Comparison of ENCODE assay signal across 8 mouse cellular contexts in genomic region chr9:107950460-107951355, GRCm38 (mm10). TPM values are rescaled to one million over a fixed set of nuclear protein-coding genes. Genes with fewer than 3 reads are reported as not detected.
A peak's percentile ranks its signal among the peaks of the same experiment; 100 is the strongest.
DNase-seq lines count a peak whose midpoint lies in the region; ATAC-seq lines count a peak whose summit lies in the region.

No protein-coding gene starts in this region.

- peak; percentile 87 for ATAC-seq in embryonic facial prominence, embryonic 11.5 days (replicated peaks; ENCODE audit: insufficient number of reproducible peaks, low FRiP score, low TSS enrichment, low read depth)
- peak; percentile 95 for ATAC-seq in midbrain, embryonic 11.5 days (ENCODE audit: low FRiP score)

- DNase-seq in adrenal gland, postnatal 25 days, result peak; percentile 94
- DNase-seq in embryonic facial prominence, embryonic 11.5 days (ENCODE audit: low spot score), result peak; percentile 95
- peak; percentile 99 for DNase-seq in heart, adult 11 months
- peak; percentile 88 for DNase-seq in kidney, adult 11 months
- peak; percentile 94 for DNase-seq in left cerebral cortex, postnatal 4 days
- peak; percentile 98 for DNase-seq in midbrain, embryonic 11.5 days (ENCODE audit: low spot score, missing footprints)
- DNase-seq in right cerebral cortex, postnatal 4 days, result peak; percentile 95
- DNase-seq in yolk sac, embryonic 10.5 days (ENCODE audit: low spot score), result peak; percentile 88

- no peaks in the 10 kb centered on the region for H3K9me3 ChIP-seq in embryonic facial prominence, embryonic 11.5 days (replicated peaks; ENCODE audit: control insufficient read depth, low read length)
- H3K9me3 ChIP-seq in midbrain, embryonic 11.5 days (ENCODE audit: control insufficient read depth, low read length), result no peaks in the 10 kb centered on the region

- H3K4me2 ChIP-seq in embryonic facial prominence, embryonic 11.5 days (ENCODE audit: low read depth, low read length), result peak overlapping the region; percentile 82
- H3K4me2 ChIP-seq in midbrain, embryonic 11.5 days, result peak overlapping the region; percentile 68

- WGBS in embryonic facial prominence, embryonic 11.5 days, result 13% methylated on average over 45 of the region's 45 CpGs
- 14% methylated on average over 45 of the region's 45 CpGs for WGBS in midbrain, embryonic 11.5 days

- H3K27ac ChIP-seq in embryonic facial prominence, embryonic 11.5 days (replicated peaks; ENCODE audit: low read depth, low read length), result no peak overlapping the region
- peak overlapping the region; percentile 58 for H3K27ac ChIP-seq in midbrain, embryonic 11.5 days (ENCODE audit: low read depth, low read length)

- no peaks in the 10 kb centered on the region for H3K36me3 ChIP-seq in embryonic facial prominence, embryonic 11.5 days (replicated peaks; ENCODE audit: control insufficient read depth, insufficient read depth, low read depth, low read length)
- H3K36me3 ChIP-seq in midbrain, embryonic 11.5 days (ENCODE audit: control insufficient read depth, insufficient read depth, low read length), result no peaks in the 10 kb centered on the region

- no peaks in the 10 kb centered on the region for H3K27me3 ChIP-seq in embryonic facial prominence, embryonic 11.5 days (ENCODE audit: control insufficient read depth, insufficient read depth, low read length)
- H3K27me3 ChIP-seq in midbrain, embryonic 11.5 days (ENCODE audit: control insufficient read depth, insufficient read depth, low read length), result no peaks in the 10 kb centered on the region

- H3K9ac ChIP-seq in embryonic facial prominence, embryonic 11.5 days (replicated peaks; ENCODE audit: low read length), result peak overlapping the region; percentile 67
- peak overlapping the region; percentile 67 for H3K9ac ChIP-seq in midbrain, embryonic 11.5 days (ENCODE audit: low read length)

- no peaks in the 10 kb centered on the region; the same call in 1 of the 2 replicates for H3K4me1 ChIP-seq in embryonic facial prominence, embryonic 11.5 days (ENCODE audit: control insufficient read depth, insufficient read depth, low read length)
- H3K4me1 ChIP-seq in midbrain, embryonic 11.5 days (ENCODE audit: control insufficient read depth, insufficient read depth, low read length), result peaks cover 10% of the 10 kb centered on the region

- peak overlapping the region; percentile 81 for H3K4me3 ChIP-seq in embryonic facial prominence, embryonic 11.5 days (ENCODE audit: low read depth, low read length)
- peak overlapping the region; percentile 68 for H3K4me3 ChIP-seq in midbrain, embryonic 11.5 days (ENCODE audit: low read depth, low read length)

- intact Hi-C loops in left cerebral cortex, postnatal 4 days (cut with DNase I), result no loop called here

RNA-seq across cellular contexts. Expression of gene Traip, which starts 0.8 kb away (rescaled TPM):
- total RNA-seq in adrenal gland, postnatal 25 days (2021), result 5.1 and 5.3 TPM in 2 replicates
- polyA plus RNA-seq in embryonic facial prominence, embryonic 11.5 days (2014; fragmentation: Nextera tagmentation; extraction: Ambion mirVana), result 34.2 and 34.8 TPM in 2 replicates
- total RNA-seq in left cerebral cortex, postnatal 4 days (2021), result 10 to 100 TPM; 21.2 to 21.3 TPM
- 27.7 and 37.2 TPM in 2 replicates for polyA plus RNA-seq in midbrain, embryonic 11.5 days (2014; fragmentation: Nextera tagmentation; extraction: Ambion mirVana)

RNA-seq across cellular contexts. Expression of gene Camkv, which starts 15.2 kb away (rescaled TPM):
- total RNA-seq in adrenal gland, postnatal 25 days (2021), result 2.4 and 3.1 TPM in 2 replicates
- 3.5 and 4.3 TPM in 2 replicates for polyA plus RNA-seq in embryonic facial prominence, embryonic 11.5 days (2014; fragmentation: Nextera tagmentation; extraction: Ambion mirVana)
- total RNA-seq in left cerebral cortex, postnatal 4 days (2021), result 100 to 1,000 TPM; 333 to 354 TPM
- polyA plus RNA-seq in midbrain, embryonic 11.5 days (2014; fragmentation: Nextera tagmentation; extraction: Ambion mirVana), result 6.3 and 6.7 TPM in 2 replicates

RNA-seq across cellular contexts. Expression of gene Actl11, which starts 22.4 kb away (rescaled TPM):
- not detected in 2 replicates for total RNA-seq in adrenal gland, postnatal 25 days (2021)
- polyA plus RNA-seq in embryonic facial prominence, embryonic 11.5 days (2014; fragmentation: Nextera tagmentation; extraction: Ambion mirVana), result not detected in 2 replicates
- total RNA-seq in left cerebral cortex, postnatal 4 days (2021), result not detected
- not detected in 2 replicates for polyA plus RNA-seq in midbrain, embryonic 11.5 days (2014; fragmentation: Nextera tagmentation; extraction: Ambion mirVana)

RNA-seq across cellular contexts. Expression of gene Uba7, which starts 24.6 kb away (rescaled TPM):
- total RNA-seq in adrenal gland, postnatal 25 days (2021), result 19.0 and 22.2 TPM in 2 replicates
- 12.2 and 13.2 TPM in 2 replicates for polyA plus RNA-seq in embryonic facial prominence, embryonic 11.5 days (2014; fragmentation: Nextera tagmentation; extraction: Ambion mirVana)
- 1 to 10 TPM; 2.1 to 3.5 TPM for total RNA-seq in left cerebral cortex, postnatal 4 days (2021)
- 5.5 and 7.5 TPM in 2 replicates for polyA plus RNA-seq in midbrain, embryonic 11.5 days (2014; fragmentation: Nextera tagmentation; extraction: Ambion mirVana)

RNA-seq across cellular contexts. Expression of gene Gm20661, which starts 32.1 kb away (rescaled TPM):
- total RNA-seq in adrenal gland, postnatal 25 days (2021), result 0.46 TPM in 1 of 2 replicates, not detected in the other
- polyA plus RNA-seq in embryonic facial prominence, embryonic 11.5 days (2014; fragmentation: Nextera tagmentation; extraction: Ambion mirVana), result 4.0 and 4.5 TPM in 2 replicates
- 1 to 10 TPM in 1 of 2 experiments, under 1 TPM in 1; 0.44 to 1.3 TPM for total RNA-seq in left cerebral cortex, postnatal 4 days (2021)
- 0.74 and 1.2 TPM in 2 replicates for polyA plus RNA-seq in midbrain, embryonic 11.5 days (2014; fragmentation: Nextera tagmentation; extraction: Ambion mirVana)

Comparison
In these comparisons a context has a peak if more than half of its experiments do, and no peak if none do; other contexts are left out.
1. RNA of gene Camkv, which starts 15.2 kb away (total RNA-seq): 333 to 354 TPM in left cerebral cortex, postnatal 4 days; 2.4 to 3.1 TPM in adrenal gland, postnatal 25 days; every median in the first group is over 10 times any median in the second.
2. Peak in every context shown above with its lines, with median percentiles within 50 percentile points of each other: DNase-seq.